Mouse (Mus musculus) kidney, embryonic 16.5 days (tissue): ENCODE measurements around the gene Cdt1. TPM values are rescaled to one million over a fixed set of nuclear protein-coding genes. Genes with fewer than 3 reads are reported as not detected.

Source experiments
- ATAC-seq: fragments of 200-750 bp; cut with Nextera tagmentation; 2 replicates; pipeline ENCODE4 v1.8.0; 2017; ENCODE audit warnings: moderate TSS enrichment; ENCODE audit not compliant: low FRiP score, low TSS enrichment
- H3K27ac ChIP-seq: fragments of 300-500 bp; sonication (generic); 2 replicates; pipeline ENCODE4 v1.5.1; 2014; ENCODE audit warnings: low read length
- H3K27me3 ChIP-seq: fragments of 300-500 bp; sonication (generic); 2 replicates; pipeline ENCODE4 v1.6.1; 2014; ENCODE audit warnings: low read length, control low read depth, mixed read lengths; ENCODE audit not compliant: insufficient read depth
- H3K36me3 ChIP-seq: fragments of 300-500 bp; sonication (generic); 2 replicates; pipeline ENCODE4 v1.6.1; 2014; ENCODE audit warnings: low read length, control low read depth, mixed read lengths; ENCODE audit not compliant: insufficient read depth
- H3K4me1 ChIP-seq: fragments of 300-500 bp; sonication (generic); 2 replicates; pipeline ENCODE4 v1.6.1; 2014; ENCODE audit warnings: low read length, control low read depth, mixed read lengths; ENCODE audit not compliant: insufficient read depth
- H3K4me2 ChIP-seq: fragments of 300-500 bp; sonication (generic); replicated peaks from 2 replicates; pipeline ENCODE4 v1.6.1; 2014; ENCODE audit warnings: low read depth, low read length
- H3K4me3 ChIP-seq: fragments of 300-500 bp; sonication (generic); 2 replicates; pipeline ENCODE4 v1.5.1; 2014; ENCODE audit warnings: mild to moderate bottlenecking, low read length
- H3K9ac ChIP-seq: fragments of 300-500 bp; sonication (generic); replicated peaks from 2 replicates; pipeline ENCODE4 v1.6.1; 2014; ENCODE audit warnings: low read length
- H3K9me3 ChIP-seq: fragments of 300-500 bp; sonication (generic); 2 replicates; pipeline ENCODE4 v1.6.1; 2016; ENCODE audit warnings: low read length, control low read depth
- WGBS: fragments of 180-500 bp; shearing (Covaris S2); extraction: QIAGEN DNeasy Blood & Tissue Kit; methylation state at CpG from one replicate; pipeline ENCODE4 v1.1.7; 2014; 5-methylcytosine and 5-hydroxymethylcytosine counted together
- polyA plus RNA-seq: library from polyadenylated mRNA; unstranded; fragments of >200 nt; fragmentation: Nextera tagmentation; extraction: Ambion mirVana; gene quantifications from 2 replicates; pipeline ENCODE4 v1.2.1, GENCODE M21; 2015

The Cdt1 gene
- polyA plus RNA-seq, 1 experiment from 2014 or later = 43.0 TPM

DNA sequence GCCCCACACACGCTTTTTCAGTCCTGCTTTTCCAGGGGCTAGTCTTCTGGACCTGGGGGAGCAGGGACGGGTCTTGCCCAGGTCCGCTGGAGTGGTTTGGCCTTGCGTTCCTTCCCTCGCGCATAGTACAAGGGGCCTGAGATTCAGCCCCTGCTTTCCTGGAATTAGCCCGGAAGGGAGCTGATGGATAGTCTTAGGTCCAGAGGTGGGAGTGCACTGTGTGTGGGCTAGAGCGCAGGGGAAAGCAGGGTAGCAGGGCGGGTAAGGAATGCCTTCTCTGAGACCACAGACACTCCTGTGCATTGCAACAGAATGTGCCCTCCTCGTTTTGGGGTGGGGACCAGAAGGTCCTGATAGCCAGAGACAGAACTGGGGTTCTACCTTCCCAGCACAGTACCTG, 9.3 kb downstream of the Cdt1 start:
- Histone ChIP-seq H3K27ac (peak overlapping the region; percentile 81), H3K9me3 (no peaks in the 10 kb centered on the region), H3K36me3 (peaks cover 8% of the 10 kb centered on the region), H3K4me2 (peak overlapping the region; percentile 89), H3K4me1 (peaks cover 52% of the 10 kb centered on the region), H3K27me3 (no peaks in the 10 kb centered on the region), H3K4me3 (peak overlapping the region; percentile 77), H3K9ac (0 out of 2 replicates have a peak overlapping the region, but pooled peaks have one; percentile 38)
- ATAC-seq = peak; percentile 52
- whole genome bisulfite sequencing = 14% methylated on average over 10 of the region's 10 CpGs

- ATAC-seq = no peak
- WGBS = 26% methylated on average over 7 of the region's 7 CpGs
- Histone ChIP-seq H3K4me2 (no peak overlapping the region), H3K9ac (no peak overlapping the region), H3K36me3 (no peaks in the 10 kb centered on the region), H3K4me3 (no peak overlapping the region), H3K27ac (peak overlapping the region; percentile 67; the same call in 1 of the 2 replicates), H3K27me3 (no peaks in the 10 kb centered on the region), H3K4me1 (peaks cover 49% of the 10 kb centered on the region), H3K9me3 (no peaks in the 10 kb centered on the region)
These were observed 11.4 kb downstream of the Cdt1 start for GRCm38 (mm10) chr8:122579196-122579595.

DNA sequence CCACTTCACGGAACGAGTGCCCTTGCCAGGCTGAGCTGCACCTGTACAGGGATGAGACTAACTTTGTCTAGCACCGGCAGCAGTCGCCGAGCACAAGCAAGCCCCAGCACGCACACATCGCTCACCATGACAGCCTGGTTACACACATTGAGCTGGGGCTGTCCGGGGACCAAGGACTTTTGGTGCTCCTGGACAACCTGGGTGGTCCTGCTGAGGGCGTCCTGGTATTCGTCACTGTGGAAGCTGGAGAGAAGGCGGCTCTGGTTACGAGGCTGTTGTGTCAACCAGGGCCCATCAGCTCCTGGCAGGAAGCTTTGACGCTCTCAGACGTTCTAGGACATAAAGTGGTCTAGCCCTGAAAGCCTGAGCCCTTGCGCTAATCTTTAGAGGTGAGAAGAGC, 13.1 kb downstream of the Cdt1 start:
- Histone ChIP-seq H3K36me3 (no peaks in the 10 kb centered on the region), H3K27me3 (no peaks in the 10 kb centered on the region), H3K4me3 (no peak overlapping the region), H3K27ac (no peak overlapping the region), H3K9me3 (no peaks in the 10 kb centered on the region), H3K9ac (no peak overlapping the region), H3K4me2 (no peak overlapping the region), H3K4me1 (peaks cover 38% of the 10 kb centered on the region)
- no peak for ATAC-seq
- 37% methylated on average over 14 of the region's 15 CpGs for WGBS

DNA sequence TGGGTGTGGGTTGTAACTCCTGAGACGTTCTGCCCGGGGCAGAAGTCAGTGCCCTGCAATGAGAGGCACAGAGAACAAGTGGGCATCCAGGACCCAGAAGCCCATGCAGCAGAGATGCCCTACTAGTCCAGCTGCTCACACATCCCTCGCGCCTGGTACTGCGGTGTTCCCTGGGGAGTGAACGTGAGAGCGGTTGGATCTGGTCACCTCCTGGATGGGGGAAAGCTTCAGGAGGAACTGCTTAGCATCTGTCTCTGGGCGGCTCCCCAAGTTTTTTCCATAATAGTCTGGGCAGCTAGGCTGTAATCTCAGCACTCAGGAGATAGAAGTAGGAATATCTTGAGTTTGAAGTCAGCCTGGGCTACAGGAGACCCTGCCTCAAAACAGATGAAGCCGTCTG, 17.2 kb downstream of the Cdt1 start:
- H3K27ac ChIP-seq = no peak overlapping the region
- no peak overlapping the region for H3K9ac ChIP-seq
- H3K36me3 ChIP-seq = no peaks in the 10 kb centered on the region
- no peak overlapping the region for H3K4me2 ChIP-seq
- no peaks in the 10 kb centered on the region for H3K27me3 ChIP-seq
- 83% methylated on average over 9 of the region's 9 CpGs for WGBS
- ATAC-seq = no peak
- H3K4me3 ChIP-seq = no peak overlapping the region
- no peaks in the 10 kb centered on the region for H3K9me3 ChIP-seq
- H3K4me1 ChIP-seq = peaks cover 13% of the 10 kb centered on the region

DNA sequence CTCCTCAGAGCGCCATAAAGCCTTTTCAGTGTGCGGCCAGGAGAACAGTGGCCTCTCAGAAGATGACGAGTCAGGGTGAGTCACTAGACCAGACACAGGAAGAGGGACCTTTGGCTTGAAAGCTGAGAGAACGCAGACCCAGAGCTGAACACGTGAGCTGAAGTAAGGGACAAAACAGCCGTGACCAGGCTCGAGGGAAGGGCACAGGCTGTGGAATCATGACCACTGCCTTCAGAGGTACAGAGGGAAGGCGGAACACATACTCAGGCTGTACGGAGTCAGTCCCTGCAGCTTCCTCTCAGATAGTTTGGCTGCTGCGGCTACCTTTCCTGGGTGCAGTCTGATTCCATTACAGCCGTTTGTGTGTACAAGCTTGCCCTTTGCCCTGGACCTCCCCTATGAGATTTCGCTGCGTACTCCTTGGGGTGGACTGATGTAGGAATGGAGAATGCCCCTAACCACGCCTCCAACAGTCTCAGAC, 17.6 kb downstream of the Cdt1 start:
- Histone ChIP-seq H3K27me3 (no peaks in the 10 kb centered on the region), H3K4me2 (no peak overlapping the region), H3K27ac (no peak overlapping the region), H3K36me3 (no peaks in the 10 kb centered on the region), H3K4me3 (no peak overlapping the region), H3K9ac (no peak overlapping the region), H3K9me3 (no peaks in the 10 kb centered on the region), H3K4me1 (peaks cover 10% of the 10 kb centered on the region)
- WGBS = 45% methylated on average over 14 of the region's 14 CpGs
- no peak for ATAC-seq

DNA sequence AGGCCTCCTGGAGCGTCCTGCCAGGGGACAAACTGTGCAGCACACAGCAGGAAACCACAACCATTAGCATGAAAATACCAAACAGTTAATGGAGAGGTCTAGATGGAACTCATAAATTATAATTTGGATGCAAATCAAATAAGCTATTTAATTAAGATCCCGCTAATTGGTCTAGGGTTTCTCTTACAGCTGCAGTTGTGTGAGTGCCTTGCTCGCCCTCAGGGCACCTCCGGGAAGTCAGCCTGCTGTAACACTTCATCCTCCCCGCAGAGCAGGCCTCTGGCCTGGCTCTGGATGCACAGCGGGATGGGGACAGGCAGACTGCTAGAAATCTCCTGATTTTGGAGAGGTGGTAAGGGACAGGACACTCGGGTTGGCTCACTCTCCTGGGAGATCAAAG, 18.4 kb downstream of the Cdt1 start:
- Histone ChIP-seq H3K36me3 (no peaks in the 10 kb centered on the region), H3K4me3 (no peak overlapping the region), H3K9ac (no peak overlapping the region), H3K9me3 (no peaks in the 10 kb centered on the region), H3K27me3 (no peaks in the 10 kb centered on the region), H3K4me2 (no peak overlapping the region), H3K4me1 (peaks cover 9% of the 10 kb centered on the region), H3K27ac (no peak overlapping the region)
- 54% methylated on average over 7 of the region's 7 CpGs for whole genome bisulfite sequencing
- ATAC-seq = no peak

- WGBS = 75% methylated on average over 9 of the region's 10 CpGs
- H3K9ac ChIP-seq = no peak overlapping the region
- no peaks in the 10 kb centered on the region for H3K9me3 ChIP-seq
- H3K36me3 ChIP-seq = no peaks in the 10 kb centered on the region
- no peak overlapping the region for H3K27ac ChIP-seq
- no peaks in the 10 kb centered on the region for H3K27me3 ChIP-seq
- no peak overlapping the region for H3K4me3 ChIP-seq
- no peak overlapping the region for H3K4me2 ChIP-seq
- ATAC-seq = no peak
- H3K4me1 ChIP-seq = peaks cover 9% of the 10 kb centered on the region
These were observed 18.9 kb downstream of the Cdt1 start for GRCm38 (mm10) chr8:122586749-122587148.

- no peak for ATAC-seq
- 47% methylated on average over 12 of the region's 12 CpGs for WGBS
These were observed 25.4 kb downstream of the Cdt1 start for GRCm38 (mm10) chr8:122593240-122593639.

DNA sequence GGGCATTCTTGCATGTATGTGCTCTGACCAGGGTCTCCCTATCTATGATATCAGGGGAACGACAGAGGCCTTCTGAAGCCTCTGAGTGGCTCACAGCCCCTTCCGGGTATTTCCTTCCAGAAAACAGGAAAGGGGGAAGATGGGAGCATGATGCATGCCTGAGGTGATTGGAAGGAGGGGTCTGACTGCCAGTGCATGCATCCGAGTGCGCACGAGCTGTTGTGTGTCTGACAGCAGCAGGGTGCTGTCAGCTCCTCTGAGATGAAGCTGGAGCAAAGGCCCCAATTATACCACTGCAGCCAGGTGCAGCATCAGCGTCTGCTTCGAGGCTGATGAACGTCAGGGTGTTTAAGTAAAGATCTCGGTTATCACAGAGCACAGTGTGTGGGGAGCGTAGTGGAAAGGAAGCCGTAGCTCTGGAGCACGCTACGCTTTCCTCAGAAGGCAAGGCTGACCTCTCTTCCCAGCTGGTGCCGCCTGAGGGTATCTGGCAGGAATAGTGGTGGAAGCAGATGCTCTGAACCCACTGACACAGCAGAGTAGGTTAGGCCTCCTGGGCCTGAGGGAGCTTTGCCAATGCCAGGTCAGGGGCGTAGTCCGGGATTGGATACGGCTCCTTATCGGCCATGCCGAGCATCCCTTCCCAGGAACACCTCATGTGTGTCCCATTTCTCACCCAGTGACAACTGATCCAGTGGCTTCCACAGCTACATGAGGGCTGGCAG, 26.1 kb downstream of the Cdt1 start:
- Histone ChIP-seq H3K36me3 (0 out of 2 replicates have a peak, but pooled peaks cover 3% of the 10 kb centered on the region), H3K27ac (no peak overlapping the region), H3K27me3 (no peaks in the 10 kb centered on the region), H3K4me3 (no peak overlapping the region), H3K4me1 (no peaks in the 10 kb centered on the region), H3K9me3 (no peaks in the 10 kb centered on the region), H3K9ac (no peak overlapping the region), H3K4me2 (no peak overlapping the region)
- WGBS = 80% methylated on average over 19 of the region's 19 CpGs
- no peak for ATAC-seq

More at GRCm38 (mm10) chr8:122593240-122593639, 25.4 kb downstream of the Cdt1 start:
- Histone ChIP-seq H3K4me2 (no peak overlapping the region), H3K36me3 (0 out of 2 replicates have a peak, but pooled peaks cover 3% of the 10 kb centered on the region), H3K27me3 (no peaks in the 10 kb centered on the region), H3K9me3 (no peaks in the 10 kb centered on the region), H3K4me3 (no peak overlapping the region), H3K9ac (no peak overlapping the region), H3K4me1 (no peaks in the 10 kb centered on the region), H3K27ac (no peak overlapping the region)

- Histone ChIP-seq H3K4me3 (no peak overlapping the region), H3K9me3 (no peaks in the 10 kb centered on the region), H3K4me2 (no peak overlapping the region), H3K4me1 (no peaks in the 10 kb centered on the region), H3K36me3 (0 out of 2 replicates have a peak, but pooled peaks cover 7% of the 10 kb centered on the region), H3K27me3 (no peaks in the 10 kb centered on the region), H3K27ac (no peak overlapping the region), H3K9ac (no peak overlapping the region)
- no peak for ATAC-seq
- WGBS = 57% methylated on average over 4 of the region's 4 CpGs
These were observed 28.2 kb downstream of the Cdt1 start for GRCm38 (mm10) chr8:122596031-122596430.
